Mouse (Mus musculus) C2C12 (cell line): ENCODE data around the gene Ets1. TPM values are rescaled to one million over a fixed set of nuclear protein-coding genes. Genes with fewer than 3 reads are reported as not detected.

Experiments used
- H3K27me3 ChIP-seq: one replicate; pipeline ENCODE4 v1.6.1; 2011; ENCODE audit not compliant: control insufficient read depth, insufficient read depth, insufficient read length
- H3K36me3 ChIP-seq: one replicate; pipeline ENCODE4 v1.6.1; 2011; ENCODE audit not compliant: control insufficient read depth, insufficient read depth
- H3K4me3 ChIP-seq: one replicate; pipeline ENCODE4 v1.5.1; 2011; ENCODE audit warnings: mild to moderate bottlenecking, control low read depth; ENCODE audit not compliant: poor library complexity, insufficient read depth, severe bottlenecking
- H3K79me2 ChIP-seq: one replicate; pipeline ENCODE4 v1.6.1; 2011; ENCODE audit not compliant: control insufficient read depth, insufficient read depth
- H3K79me3 ChIP-seq: one replicate; pipeline ENCODE4 v1.6.1; 2011; ENCODE audit warnings: low read depth, control low read depth
- H3ac ChIP-seq: one replicate; pipeline ENCODE3; 2011; ENCODE audit warnings: low read depth; ENCODE audit not compliant: control insufficient read depth, insufficient read length
- CEBPB ChIP-seq: IDR thresholded peaks from one replicate; pipeline ENCODE4 v1.6.1; 2011; ENCODE audit warnings: low read depth, mild to moderate bottlenecking, control low read depth, moderate library complexity
- CTCF ChIP-seq: IDR thresholded peaks from one replicate; pipeline ENCODE4 v1.5.1; 2011; ENCODE audit not compliant: control insufficient read depth, insufficient read depth, insufficient read length
- FOSL1 ChIP-seq: IDR thresholded peaks from one replicate; pipeline ENCODE4 v1.8.0; 2011; ENCODE audit warnings: mild to moderate bottlenecking, low read length; ENCODE audit not compliant: poor library complexity, insufficient read depth, severe bottlenecking
- MAX ChIP-seq: IDR thresholded peaks from one replicate; pipeline ENCODE4 v1.6.1; 2011; ENCODE audit warnings: mild to moderate bottlenecking, control low read depth
- MYOD1 ChIP-seq: IDR thresholded peaks from one replicate; pipeline ENCODE4 v1.6.1; 2011; ENCODE audit warnings: low read depth; ENCODE audit not compliant: control insufficient read depth, insufficient read length
- MYOG ChIP-seq: IDR thresholded peaks from one replicate; pipeline ENCODE4 v1.6.1; 2011; ENCODE audit not compliant: control insufficient read depth, insufficient read length; ENCODE audit errors: extremely low read depth
- USF1 ChIP-seq: IDR thresholded peaks from one replicate; pipeline ENCODE4 v1.6.1; 2011; ENCODE audit warnings: low read depth, mild to moderate bottlenecking, control low read depth, moderate library complexity
- polyA plus RNA-seq: library from polyadenylated mRNA; unstranded; fragments of >200 nt; fragmentation: generic; extraction: Trizol; gene quantifications from one replicate; pipeline ENCODE4 v1.2.1, GENCODE M21; 2012; ENCODE audit warnings: missing spikeins

Gene Ets1
- polyA plus RNA-seq, 1 experiment: 9.4 TPM

- Histone ChIP-seq H3K36me3 (peaks cover 3% of the 10 kb centered on the region), H3K79me3 (peaks cover 67% of the 10 kb centered on the region), H3K79me2 (peaks cover 95% of the 10 kb centered on the region), H3K27me3 (no peaks in the 10 kb centered on the region), H3ac (no peak overlapping the region), H3K4me3 (no peak overlapping the region)
- no peak for TF ChIP-seq FOSL1
- no peak for TF ChIP-seq CEBPB
- TF ChIP-seq MYOG: no peak
- no peak for TF ChIP-seq CTCF
- no peak for TF ChIP-seq MYOD1
- no peak for TF ChIP-seq USF1
- TF ChIP-seq MAX: no peak
These were observed 82.2 kb downstream of the Ets1 start for GRCm38 (mm10) chr9:32717931-32718820.

- TF ChIP-seq MAX (no peak), MYOG (no peak), FOSL1 (no peak), MYOD1 (no peak), CTCF (no peak), USF1 (no peak), CEBPB (no peak)
- Histone ChIP-seq H3K4me3 (no peak overlapping the region), H3K27me3 (no peaks in the 10 kb centered on the region), H3K36me3 (peaks cover 6% of the 10 kb centered on the region), H3K79me3 (peaks cover 67% of the 10 kb centered on the region), H3K79me2 (peaks cover 95% of the 10 kb centered on the region), H3ac (no peak overlapping the region)
These were observed 82.8 kb downstream of the Ets1 start for GRCm38 (mm10) chr9:32718868-32719267.

GRCm38 (mm10) chr9:32719941-32720263 is 83.9 kb downstream of the Ets1 start:
- peaks cover 74% of the 10 kb centered on the region for H3K79me3 ChIP-seq
- H3K27me3 ChIP-seq: no peaks in the 10 kb centered on the region
- no peak overlapping the region for H3ac ChIP-seq
- peaks cover 6% of the 10 kb centered on the region for H3K36me3 ChIP-seq
- H3K79me2 ChIP-seq: peaks cover 100% of the 10 kb centered on the region
- no peak overlapping the region for H3K4me3 ChIP-seq
- no peak for TF ChIP-seq USF1
- TF ChIP-seq CEBPB: no peak
- no peak for TF ChIP-seq CTCF
- no peak for TF ChIP-seq MAX
- no peak for TF ChIP-seq FOSL1
- no peak for TF ChIP-seq MYOG
- TF ChIP-seq MYOD1: no peak

- peaks cover 6% of the 10 kb centered on the region for H3K36me3 ChIP-seq
- peaks cover 100% of the 10 kb centered on the region for H3K79me2 ChIP-seq
- no peaks in the 10 kb centered on the region for H3K27me3 ChIP-seq
- peaks cover 73% of the 10 kb centered on the region for H3K79me3 ChIP-seq
- no peak overlapping the region for H3K4me3 ChIP-seq
- no peak overlapping the region for H3ac ChIP-seq
- TF ChIP-seq FOSL1: no peak
- no peak for TF ChIP-seq MYOD1
- no peak for TF ChIP-seq MAX
- TF ChIP-seq MYOG: no peak
- no peak for TF ChIP-seq CEBPB
- no peak for TF ChIP-seq CTCF
- no peak for TF ChIP-seq USF1
These were observed 84.4 kb downstream of the Ets1 start for GRCm38 (mm10) chr9:32720264-32721031.

GRCm38 (mm10) chr9:32721081-32721480 is 85.1 kb downstream of the Ets1 start:
- H3K79me2 ChIP-seq: peaks cover 100% of the 10 kb centered on the region
- no peaks in the 10 kb centered on the region for H3K27me3 ChIP-seq
- H3K36me3 ChIP-seq: peaks cover 6% of the 10 kb centered on the region
- H3ac ChIP-seq: no peak overlapping the region
- H3K79me3 ChIP-seq: peaks cover 74% of the 10 kb centered on the region
- H3K4me3 ChIP-seq: no peak overlapping the region
- TF ChIP-seq MYOD1 (no peak), MYOG (no peak), CEBPB (no peak), MAX (no peak), FOSL1 (no peak), CTCF (no peak), USF1 (no peak)
